8 mouse cellular contexts compared by ENCODE assay signal in the genomic region with DNA sequence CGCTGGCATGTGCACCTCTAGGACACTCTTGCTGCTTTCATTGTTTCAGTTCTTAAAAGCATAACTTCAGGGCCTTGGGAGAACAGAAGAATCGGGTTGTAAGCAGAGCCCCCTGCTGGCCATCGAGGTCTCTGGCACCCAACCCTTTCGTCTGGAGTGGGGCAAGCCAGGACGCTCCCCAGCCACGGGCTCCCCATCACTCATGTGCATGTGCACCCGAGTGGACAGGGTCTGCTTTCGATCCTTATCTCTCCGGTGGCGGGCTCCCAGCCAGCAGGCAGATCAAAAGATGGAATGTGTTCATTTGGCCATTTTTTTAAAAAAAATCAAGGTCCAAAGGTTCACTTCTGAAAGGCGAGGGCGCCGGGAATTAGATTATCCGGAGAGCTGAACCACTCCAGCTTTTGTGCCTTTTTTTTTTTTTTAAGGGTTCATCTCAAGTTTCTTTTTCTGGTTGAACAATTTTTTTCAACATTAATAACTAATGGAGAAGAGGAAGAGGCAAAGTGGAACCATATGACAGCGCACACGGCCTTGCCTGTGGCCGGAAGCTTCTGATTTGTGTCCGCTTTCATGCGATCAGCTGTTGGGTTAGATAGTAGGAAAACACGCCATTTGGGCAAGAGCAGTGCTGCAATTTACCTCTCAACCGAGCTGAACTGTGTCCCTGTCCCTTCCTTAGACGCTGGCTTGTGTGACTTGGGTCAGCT. TPM values are rescaled to one million over a fixed set of nuclear protein-coding genes. Genes with fewer than 3 reads are reported as not detected.
DNase-seq lines count a peak whose midpoint lies in the region; ATAC-seq and TF ChIP-seq lines count a peak whose summit lies in the region.

No protein-coding gene starts in this region.

- H3K4me1 ChIP-seq in cerebellum, adult 2 months (ENCODE audit: control insufficient read depth, insufficient read depth, low read length) = peaks cover 29% of the 10 kb centered on the region
- H3K4me1 ChIP-seq in hindbrain, embryonic 10.5 days (replicated peaks) = peaks cover 49% of the 10 kb centered on the region

- H3K36me3 ChIP-seq in hindbrain, embryonic 10.5 days = peaks cover 29% of the 10 kb centered on the region

- peak; percentile 79 for TF ChIP-seq CTCF in cerebellum, adult 2 months (IDR thresholded peaks at IDR 0.05; ENCODE audit: borderline replicate concordance, insufficient read depth, low read depth, low read length)

- no peak overlapping the region for H3K4me3 ChIP-seq in cerebellum, adult 2 months (replicated peaks; ENCODE audit: insufficient read depth, low read depth, low read length)
- no peak overlapping the region for H3K4me3 ChIP-seq in hindbrain, embryonic 10.5 days

- H3K9me3 ChIP-seq in hindbrain, embryonic 10.5 days = no peaks in the 10 kb centered on the region

- 54% methylated on average over 22 of the region's 22 CpGs for WGBS in cerebellum, adult 2 months
- WGBS in hindbrain, embryonic 10.5 days = 57% methylated on average over 22 of the region's 22 CpGs

- ATAC-seq in frontal cortex, adult (ENCODE audit: low TSS enrichment) = peak; percentile 82; the same call in 1 of the 2 replicates

- peak; percentile 89 for DNase-seq in MN1 (ENCODE audit: low spot score)
- peak; percentile 73 to 82 for DNase-seq in cerebellum, adult 2 months
- DNase-seq in hindbrain, embryonic 10.5 days (ENCODE audit: low spot score) = peak; percentile 74
- DNase-seq in layer of hippocampus, adult 9-11 months = peak; percentile 84
- peak; percentile 87 for DNase-seq in lung, postnatal 14 days
- peak; percentile 92 for DNase-seq in retina, embryonic 14.5 days (ENCODE audit: low spot score)
- peak; percentile 70 to 73 for DNase-seq in thymus, postnatal 36 days

- no peaks in the 10 kb centered on the region for H3K27me3 ChIP-seq in cerebellum, adult 2 months (ENCODE audit: control insufficient read depth, insufficient read depth, low read length)
- no peaks in the 10 kb centered on the region for H3K27me3 ChIP-seq in hindbrain, embryonic 10.5 days (ENCODE audit: insufficient read depth, poor library complexity, severe bottlenecking)

- TF ChIP-seq POLR2A in cerebellum, adult 2 months (IDR thresholded peaks at IDR 0.05; ENCODE audit: borderline replicate concordance, insufficient read depth, low read length) = no peak

- no peak overlapping the region for H3K27ac ChIP-seq in cerebellum, adult 2 months (ENCODE audit: insufficient read depth, low read length)
- H3K27ac ChIP-seq in hindbrain, embryonic 10.5 days = peak overlapping the region; percentile 77

RNA-seq across cellular contexts. Expression of gene Pqlc2, which starts 58.3 kb away (rescaled TPM):
- 42.3 and 44.4 TPM in 2 replicates for polyA plus RNA-seq in cerebellum, adult 2 months (2012; rRNA removed)
- 15.0 and 16.3 TPM in 2 replicates for polyA plus RNA-seq in hindbrain, embryonic 10.5 days (2016; fragmentation: Nextera tagmentation; extraction: Ambion mirVana)

RNA-seq across cellular contexts. Expression of gene Akr7a5, which starts 58.3 kb away (rescaled TPM):
- 22.3 and 25.3 TPM in 2 replicates for polyA plus RNA-seq in cerebellum, adult 2 months (2012; rRNA removed)
- 104 and 105 TPM in 2 replicates for polyA plus RNA-seq in hindbrain, embryonic 10.5 days (2016; fragmentation: Nextera tagmentation; extraction: Ambion mirVana)

RNA-seq across cellular contexts. Expression of gene Capzb, which starts 59.5 kb away (rescaled TPM):
- 199 and 220 TPM in 2 replicates for polyA plus RNA-seq in cerebellum, adult 2 months (2012; rRNA removed)
- polyA plus RNA-seq in hindbrain, embryonic 10.5 days (2016; fragmentation: Nextera tagmentation; extraction: Ambion mirVana) = 331 and 370 TPM in 2 replicates
